Mouse (Mus musculus) brain, embryonic 14.5 days (tissue): ENCODE results near the gene Ptprj. TPM values are rescaled to one million over a fixed set of nuclear protein-coding genes. Genes with fewer than 3 reads are reported as not detected.
A peak's percentile ranks its signal among the peaks of the same experiment; 100 is the strongest.

Source experiments
- DNase-seq: peaks from one replicate; pipeline ENCODE4 v3.0.0-alpha.2; 2011; ENCODE audit warnings: low read depth
- CTCF ChIP-seq: fragments of 200-500 bp; IDR thresholded peaks from 2 replicates; pipeline ENCODE4 v1.5.1; 2012; ENCODE audit warnings: inconsistent platforms, mild to moderate bottlenecking, moderate library complexity, borderline replicate concordance; ENCODE audit not compliant: insufficient read depth, insufficient read length; ENCODE audit errors: extremely low read depth
- POLR2A ChIP-seq: fragments of 200-500 bp; IDR thresholded peaks from 2 replicates; pipeline ENCODE4 v1.6.1; 2012; ENCODE audit warnings: mild to moderate bottlenecking, inconsistent platforms, borderline replicate concordance; ENCODE audit not compliant: poor library complexity, insufficient read depth, insufficient read length, severe bottlenecking; ENCODE audit errors: extremely low read depth
- polyA plus RNA-seq: library from polyadenylated mRNA; depleted of rRNA; stranded (reverse); fragments of >200 nt; gene quantifications from 2 replicates; pipeline ENCODE4 v1.2.3, GENCODE M21; 2012

Gene Ptprj
- polyA plus RNA-seq, 1 experiment, result 11.7 TPM

- DNase-seq, result peak; percentile 62
- TF ChIP-seq POLR2A (no peak), CTCF (no peak)
These were observed 90.0 kb downstream of the Ptprj start for GRCm38 (mm10) chr2:90490279-90491046.

GRCm38 (mm10) chr2:90489839-90490238 lies 90.6 kb downstream of the Ptprj start:
- TF ChIP-seq POLR2A (no peak), CTCF (no peak)
- no peak for DNase-seq

GRCm38 (mm10) chr2:90488690-90489590 lies 91.5 kb downstream of the Ptprj start:
- no peak for DNase-seq
- no peak for TF ChIP-seq CTCF
- TF ChIP-seq POLR2A, result no peak

GRCm38 (mm10) chr2:90487471-90488238 lies 92.8 kb downstream of the Ptprj start:
- no peak for DNase-seq
- TF ChIP-seq CTCF (no peak), POLR2A (no peak)

GRCm38 (mm10) chr2:90486226-90486755 lies 94.2 kb downstream of the Ptprj start:
- no peak for DNase-seq
- TF ChIP-seq CTCF, result no peak
- no peak for TF ChIP-seq POLR2A

- TF ChIP-seq POLR2A (no peak), CTCF (no peak)
- DNase-seq, result no peak
These were observed 98.9 kb downstream of the Ptprj start for GRCm38 (mm10) chr2:90481505-90481904.

GRCm38 (mm10) chr2:90480747-90481308 lies 99.6 kb downstream of the Ptprj start:
- TF ChIP-seq CTCF (no peak), POLR2A (no peak)

GRCm38 (mm10) chr2:90478531-90478930 lies 101.9 kb downstream of the Ptprj start:
- TF ChIP-seq CTCF (no peak), POLR2A (no peak)

More at GRCm38 (mm10) chr2:90480747-90481308, 99.6 kb downstream of the Ptprj start:
- DNase-seq, result no peak

GRCm38 (mm10) chr2:90477617-90478016 lies 102.8 kb downstream of the Ptprj start:
- TF ChIP-seq POLR2A, result no peak
- TF ChIP-seq CTCF, result no peak
- no peak for DNase-seq

More at GRCm38 (mm10) chr2:90478531-90478930, 101.9 kb downstream of the Ptprj start:
- no peak for DNase-seq

GRCm38 (mm10) chr2:90476792-90477191 lies 103.7 kb downstream of the Ptprj start:
- TF ChIP-seq POLR2A (no peak), CTCF (no peak)
- DNase-seq, result no peak

- TF ChIP-seq POLR2A, result no peak
- no peak for TF ChIP-seq CTCF
- no peak for DNase-seq
These were observed 104.1 kb downstream of the Ptprj start for GRCm38 (mm10) chr2:90476319-90476718.
